Mouse (Mus musculus) hindbrain, embryonic 16.5 days (tissue): ENCODE measurements around the gene Slfn8. TPM values are rescaled to one million over a fixed set of nuclear protein-coding genes. Genes with fewer than 3 reads are reported as not detected.
"Not testable (repeated sequence)": the region's sequence is repeated elsewhere in the genome, so short reads cannot be mapped to it uniquely, and the experiment has no call there.

Source experiments
- ATAC-seq: fragments of 200-750 bp; cut with Nextera tagmentation; 2 replicates; pipeline ENCODE4 v1.8.0; 2017; ENCODE audit warnings: moderate TSS enrichment, moderate library complexity
- H3K27ac ChIP-seq: fragments of 300-500 bp; sonication (generic); 2 replicates; pipeline ENCODE4 v1.5.1; 2014; ENCODE audit warnings: low read depth, mild to moderate bottlenecking, control low read depth, low read length, moderate library complexity
- H3K27me3 ChIP-seq: fragments of 300-500 bp; sonication (generic); replicated peaks from 2 replicates; pipeline ENCODE4 v1.6.1; 2014; ENCODE audit warnings: low read length; ENCODE audit not compliant: control insufficient read depth, insufficient read depth
- H3K36me3 ChIP-seq: fragments of 300-500 bp; sonication (generic); 2 replicates; pipeline ENCODE4 v1.6.1; 2014; ENCODE audit warnings: mild to moderate bottlenecking, low read length, moderate library complexity, mixed read lengths; ENCODE audit not compliant: control insufficient read depth, insufficient read depth
- H3K4me1 ChIP-seq: fragments of 300-500 bp; sonication (generic); 2 replicates; pipeline ENCODE4 v1.6.1; 2014; ENCODE audit warnings: low read depth, low read length; ENCODE audit not compliant: control insufficient read depth, insufficient read depth
- H3K4me2 ChIP-seq: fragments of 300-500 bp; sonication (generic); 2 replicates; pipeline ENCODE4 v1.6.1; 2014; ENCODE audit warnings: mild to moderate bottlenecking, low read length, control low read depth, moderate library complexity
- H3K4me3 ChIP-seq: fragments of 300-500 bp; sonication (generic); 2 replicates; pipeline ENCODE4 v1.5.1; 2014; ENCODE audit warnings: mild to moderate bottlenecking, low read length, control low read depth, moderate library complexity
- H3K9ac ChIP-seq: fragments of 300-500 bp; sonication (generic); 2 replicates; pipeline ENCODE4 v1.6.1; 2014; ENCODE audit warnings: low read depth, mild to moderate bottlenecking, control low read depth, low read length, moderate library complexity
- H3K9me3 ChIP-seq: fragments of 300-500 bp; sonication (generic); 2 replicates; pipeline ENCODE4 v1.6.1; 2014; ENCODE audit warnings: mild to moderate bottlenecking, low read length, moderate library complexity; ENCODE audit not compliant: control insufficient read depth
- WGBS: fragments of 180-500 bp; shearing (Covaris S2); extraction: QIAGEN DNeasy Blood & Tissue Kit; methylation state at CpG from one replicate; pipeline ENCODE4 v1.1.7; 2014; 5-methylcytosine and 5-hydroxymethylcytosine counted together
- polyA plus RNA-seq: library from polyadenylated mRNA; unstranded; fragments of >200 nt; fragmentation: Nextera tagmentation; extraction: Ambion mirVana; gene quantifications from 2 replicates; pipeline ENCODE4 v1.2.1, GENCODE M21; 2015

The Slfn8 gene
- polyA plus RNA-seq, 1 experiment from 2014 or later: 0.14 TPM

- not testable (repeated sequence) for H3K36me3 ChIP-seq, ATAC-seq, H3K4me2 ChIP-seq, H3K27me3 ChIP-seq, H3K9me3 ChIP-seq, H3K9ac ChIP-seq, H3K4me1 ChIP-seq, H3K27ac ChIP-seq, H3K4me3 ChIP-seq
- WGBS: 87% methylated on average over 18 of the region's 18 CpGs
Measured at GRCm38 (mm10) chr11:83019561-83020519, 770 bp downstream of the Slfn8 start.

- Histone ChIP-seq H3K36me3 (no peaks in the 10 kb centered on the region), H3K9ac (no peak overlapping the region), H3K9me3 (no peaks in the 10 kb centered on the region), H3K4me1 (no peaks in the 10 kb centered on the region), H3K27ac (no peak overlapping the region), H3K4me2 (no peak overlapping the region), H3K27me3 (no peaks in the 10 kb centered on the region), H3K4me3 (no peak overlapping the region)
- ATAC-seq: no peak
Measured at GRCm38 (mm10) chr11:83016093-83016492, 4.5 kb downstream of the Slfn8 start.

- no peak for ATAC-seq
- Histone ChIP-seq H3K27ac (no peak overlapping the region), H3K4me3 (no peak overlapping the region), H3K36me3 (no peaks in the 10 kb centered on the region), H3K27me3 (no peaks in the 10 kb centered on the region), H3K4me1 (no peaks in the 10 kb centered on the region), H3K9me3 (no peaks in the 10 kb centered on the region), H3K4me2 (no peak overlapping the region), H3K9ac (no peak overlapping the region)
- 73% methylated on average over 1 of the region's 1 CpGs for WGBS
Measured at GRCm38 (mm10) chr11:83013356-83013755, 7.3 kb downstream of the Slfn8 start.

GRCm38 (mm10) chr11:82991469-82992166, 29.0 kb downstream of the Slfn8 start, which contains the start of gene Slfn9:
TSS of gene Slfn9 (minus strand) at chr11:82991830.
- peaks cover 3% of the 10 kb centered on the region for H3K4me1 ChIP-seq
- 10% methylated on average over 14 of the region's 14 CpGs for WGBS
- no peaks in the 10 kb centered on the region for H3K9me3 ChIP-seq
- no peak for ATAC-seq
- peak within 1 kb of the TSS; percentile 44 for H3K4me3 ChIP-seq
- peak within 1 kb of the TSS; percentile 70 for H3K4me2 ChIP-seq
- H3K27me3 ChIP-seq: no peaks in the 10 kb centered on the region
- peak within 1 kb of the TSS; percentile 59 for H3K9ac ChIP-seq
- no peaks in the 10 kb centered on the region for H3K36me3 ChIP-seq
- peak within 1 kb of the TSS; percentile 44; the same call in 1 of the 2 replicates for H3K27ac ChIP-seq

GRCm38 (mm10) chr11:82990612-82991385, 29.8 kb downstream of the Slfn8 start:
- not testable (repeated sequence) for H3K27me3 ChIP-seq, H3K9me3 ChIP-seq, H3K36me3 ChIP-seq, ATAC-seq, H3K27ac ChIP-seq, H3K4me1 ChIP-seq
- 11% methylated on average over 19 of the region's 19 CpGs for WGBS
- Histone ChIP-seq H3K4me2 (peak overlapping the region; percentile 70), H3K9ac (peak overlapping the region; percentile 59; the same call in 1 of the 2 replicates), H3K4me3 (peak overlapping the region; percentile 44)

- Histone ChIP-seq H3K9ac (no peak overlapping the region), H3K4me3 (no peak overlapping the region), H3K4me1 (peaks cover 3% of the 10 kb centered on the region), H3K27me3 (no peaks in the 10 kb centered on the region), H3K36me3 (no peaks in the 10 kb centered on the region), H3K4me2 (peak overlapping the region; percentile 25), H3K27ac (no peak overlapping the region), H3K9me3 (no peaks in the 10 kb centered on the region)
- no peak for ATAC-seq
- 45% methylated on average over 12 of the region's 12 CpGs for WGBS
Measured at GRCm38 (mm10) chr11:82989357-82989756, 31.3 kb downstream of the Slfn8 start.

GRCm38 (mm10) chr11:82987621-82988020, 33.0 kb downstream of the Slfn8 start:
- Histone ChIP-seq H3K4me2 (no peak overlapping the region), H3K36me3 (no peaks in the 10 kb centered on the region), H3K27me3 (no peaks in the 10 kb centered on the region), H3K27ac (no peak overlapping the region), H3K9me3 (no peaks in the 10 kb centered on the region), H3K4me3 (no peak overlapping the region), H3K4me1 (peaks cover 3% of the 10 kb centered on the region), H3K9ac (no peak overlapping the region)
- WGBS: 85% methylated on average over 6 of the region's 6 CpGs
- ATAC-seq: no peak

GRCm38 (mm10) chr11:82983193-82983592, 37.4 kb downstream of the Slfn8 start:
- ATAC-seq: no peak
- no peak overlapping the region for H3K4me3 ChIP-seq
- 87% methylated on average over 17 of the region's 17 CpGs for WGBS

More at GRCm38 (mm10) chr11:82983193-82983592, 37.4 kb downstream of the Slfn8 start:
- Histone ChIP-seq H3K9me3 (no peaks in the 10 kb centered on the region), H3K4me2 (no peak overlapping the region), H3K4me1 (no peaks in the 10 kb centered on the region), H3K36me3 (no peaks in the 10 kb centered on the region), H3K27me3 (no peaks in the 10 kb centered on the region), H3K27ac (no peak overlapping the region), H3K9ac (no peak overlapping the region)
